ENCODE assay signal across 7 mouse cellular contexts in genomic region chr11:115267061-115267883, GRCm38 (mm10). TPM values are rescaled to one million over a fixed set of nuclear protein-coding genes. Genes with fewer than 3 reads are reported as not detected.
DNase-seq lines count a peak whose midpoint lies in the region; ATAC-seq lines count a peak whose summit lies in the region.

TSS of gene Grin2c (minus strand) at chr11:115267243.

- H3K4me1 ChIP-seq in embryonic facial prominence, embryonic 13.5 days: peaks cover 19% of the 10 kb centered on the region
- peaks cover 12% of the 10 kb centered on the region for H3K4me1 ChIP-seq in intestine, embryonic 16.5 days (ENCODE audit: control insufficient read depth, insufficient read depth, low read length)
- peaks cover 21% of the 10 kb centered on the region for H3K4me1 ChIP-seq in midbrain, embryonic 16.5 days (ENCODE audit: control insufficient read depth, insufficient read depth, low read length)

- DNase-seq in left cerebral cortex, adult 8-10 months (ENCODE audit: low spot score in 2 of 2): no peak
- DNase-seq in left cerebral cortex, adult 11 months (ENCODE audit: low spot score): no peak
- no peak for DNase-seq in spleen, postnatal 14 days (ENCODE audit: low spot score in 2 of 2)
- no peak for DNase-seq in embryo, embryonic 10 days (ENCODE audit: low spot score)

- peak within 1 kb of the TSS; percentile 46 for H3K4me3 ChIP-seq in embryonic facial prominence, embryonic 13.5 days
- H3K4me3 ChIP-seq in intestine, embryonic 16.5 days (ENCODE audit: low read length): peak within 1 kb of the TSS; percentile 37
- H3K4me3 ChIP-seq in midbrain, embryonic 16.5 days (ENCODE audit: low read depth, low read length): peak within 1 kb of the TSS; percentile 36

- H3K4me2 ChIP-seq in embryonic facial prominence, embryonic 13.5 days: peak within 1 kb of the TSS; percentile 78
- peak within 1 kb of the TSS; percentile 51 for H3K4me2 ChIP-seq in intestine, embryonic 16.5 days (ENCODE audit: low read depth, low read length)
- H3K4me2 ChIP-seq in midbrain, embryonic 16.5 days (ENCODE audit: low read length): peak within 1 kb of the TSS; percentile 63

- H3K36me3 ChIP-seq in embryonic facial prominence, embryonic 13.5 days: peaks cover 21% of the 10 kb centered on the region
- H3K36me3 ChIP-seq in intestine, embryonic 16.5 days (ENCODE audit: control insufficient read depth, insufficient read depth, low read length): peaks cover 2% of the 10 kb centered on the region; the same call in 1 of the 2 replicates
- H3K36me3 ChIP-seq in midbrain, embryonic 16.5 days (ENCODE audit: control insufficient read depth, insufficient read depth, low read length): peaks cover 18% of the 10 kb centered on the region

- peaks cover 75% of the 10 kb centered on the region for H3K27me3 ChIP-seq in embryonic facial prominence, embryonic 13.5 days
- H3K27me3 ChIP-seq in intestine, embryonic 16.5 days (replicated peaks; ENCODE audit: control insufficient read depth, insufficient read depth, low read length): peaks cover 54% of the 10 kb centered on the region
- peaks cover 63% of the 10 kb centered on the region for H3K27me3 ChIP-seq in midbrain, embryonic 16.5 days (ENCODE audit: control insufficient read depth, insufficient read depth, low read depth, low read length)

- WGBS in embryonic facial prominence, embryonic 13.5 days: 5% methylated on average over 46 of the region's 50 CpGs
- WGBS in intestine, embryonic 16.5 days: 14% methylated on average over 26 of the region's 50 CpGs
- WGBS in midbrain, embryonic 16.5 days: 9% methylated on average over 26 of the region's 50 CpGs

- H3K9ac ChIP-seq in embryonic facial prominence, embryonic 13.5 days: peak within 1 kb of the TSS; percentile 63
- peak within 1 kb of the TSS; percentile 31; the same call in 1 of the 2 replicates for H3K9ac ChIP-seq in intestine, embryonic 16.5 days (ENCODE audit: low read depth, low read length)
- peak within 1 kb of the TSS; percentile 61; the same call in 1 of the 2 replicates for H3K9ac ChIP-seq in midbrain, embryonic 16.5 days (ENCODE audit: low read depth, low read length)

- ATAC-seq in embryonic facial prominence, embryonic 13.5 days (ENCODE audit: insufficient number of reproducible peaks, insufficient read depth, low FRiP score, low TSS enrichment, low read depth): no peak
- no peak for ATAC-seq in intestine, embryonic 16.5 days
- ATAC-seq in midbrain, embryonic 16.5 days: no peak

- no peaks in the 10 kb centered on the region for H3K9me3 ChIP-seq in embryonic facial prominence, embryonic 13.5 days
- H3K9me3 ChIP-seq in intestine, embryonic 16.5 days (ENCODE audit: control insufficient read depth, low read length): no peaks in the 10 kb centered on the region
- H3K9me3 ChIP-seq in midbrain, embryonic 16.5 days (replicated peaks; ENCODE audit: control insufficient read depth, low read length, poor library complexity, severe bottlenecking): no peaks in the 10 kb centered on the region

- no peak within 1 kb of the TSS for H3K27ac ChIP-seq in embryonic facial prominence, embryonic 13.5 days
- H3K27ac ChIP-seq in intestine, embryonic 16.5 days (ENCODE audit: low read length): no peak within 1 kb of the TSS
- H3K27ac ChIP-seq in midbrain, embryonic 16.5 days (ENCODE audit: low read length): no peak within 1 kb of the TSS

RNA-seq across cellular contexts. Expression of gene Grin2c, which starts in this region (rescaled TPM):
- 10 to 100 TPM; 32.4 to 37.5 (median 36.3) TPM for total RNA-seq in left cerebral cortex, adult 8-10 months (2022)
- not detected in 2 replicates for polyA plus RNA-seq in embryonic facial prominence, embryonic 13.5 days (2015; fragmentation: Nextera tagmentation; extraction: Ambion mirVana)
- polyA plus RNA-seq in intestine, embryonic 16.5 days (2015; fragmentation: Nextera tagmentation; extraction: Ambion mirVana): 0.06 TPM in 1 of 2 replicates, not detected in the other
- polyA plus RNA-seq in midbrain, embryonic 16.5 days (2015; fragmentation: Nextera tagmentation; extraction: Ambion mirVana): 0.18 and 0.31 TPM in 2 replicates
